Mouse (Mus musculus) lung, embryonic 15.5 days (tissue): Measurements from ENCODE around the gene Ankar. TPM values are rescaled to one million over a fixed set of nuclear protein-coding genes. Genes with fewer than 3 reads are reported as not detected.

Source experiments
- ATAC-seq: fragments of 200-750 bp; cut with Nextera tagmentation; 2 replicates; pipeline ENCODE4 v1.8.0; 2017; ENCODE audit warnings: moderate number of reproducible peaks, borderline replicate concordance; ENCODE audit not compliant: low FRiP score, low TSS enrichment; ENCODE audit errors: extremely low read depth
- H3K27ac ChIP-seq: fragments of 300-500 bp; sonication (generic); 2 replicates; pipeline ENCODE4 v1.5.1; 2015; ENCODE audit warnings: moderate library complexity, mild to moderate bottlenecking, inconsistent platforms
- H3K27me3 ChIP-seq: fragments of 300-500 bp; sonication (generic); 2 replicates; pipeline ENCODE4 v1.6.1; 2015; ENCODE audit warnings: inconsistent platforms
- H3K36me3 ChIP-seq: fragments of 300-500 bp; sonication (generic); 2 replicates; pipeline ENCODE4 v1.6.1; 2015; ENCODE audit warnings: inconsistent platforms
- H3K4me1 ChIP-seq: fragments of 300-500 bp; sonication (generic); 2 replicates; pipeline ENCODE4 v1.6.1; 2015; ENCODE audit warnings: inconsistent platforms
- H3K4me2 ChIP-seq: fragments of 300-500 bp; sonication (generic); 2 replicates; pipeline ENCODE4 v1.6.1; 2015; ENCODE audit warnings: inconsistent platforms, mild to moderate bottlenecking, moderate library complexity
- H3K4me3 ChIP-seq: fragments of 300-500 bp; sonication (generic); 2 replicates; pipeline ENCODE4 v1.5.1; 2015; ENCODE audit warnings: mild to moderate bottlenecking, inconsistent platforms
- H3K9ac ChIP-seq: fragments of 300-500 bp; sonication (generic); 2 replicates; pipeline ENCODE4 v1.6.1; 2015; ENCODE audit warnings: inconsistent platforms
- H3K9me3 ChIP-seq: fragments of 300-500 bp; sonication (generic); 2 replicates; pipeline ENCODE4 v1.6.1; 2016; ENCODE audit warnings: inconsistent platforms
- WGBS: fragments of 180-500 bp; shearing (Covaris S2); methylation state at CpG from one replicate; pipeline ENCODE4 v1.1.7; 2015; 5-methylcytosine and 5-hydroxymethylcytosine counted together
- polyA plus RNA-seq: library from polyadenylated mRNA; unstranded; fragments of >200 nt; fragmentation: Nextera tagmentation; extraction: Ambion mirVana; gene quantifications from 2 replicates; pipeline ENCODE4 v1.2.1, GENCODE M21; 2015

Ankar gene
- polyA plus RNA-seq, 1 experiment from 2014 or later, result not detected

- peaks cover 21% of the 10 kb centered on the region for H3K36me3 ChIP-seq
- WGBS, result 94% methylated on average over 5 of the region's 5 CpGs
Measured at GRCm38 (mm10) chr1:72602803-72603202, 97.6 kb downstream of the Ankar start.

GRCm38 (mm10) chr1:72602186-72602585 is 98.2 kb downstream of the Ankar start:
- peaks cover 29% of the 10 kb centered on the region for H3K4me1 ChIP-seq
- H3K4me2 ChIP-seq, result no peak overlapping the region
- no peaks in the 10 kb centered on the region for H3K27me3 ChIP-seq
- H3K9ac ChIP-seq, result no peak overlapping the region
- 59% methylated on average over 5 of the region's 5 CpGs for WGBS
- H3K36me3 ChIP-seq, result peaks cover 27% of the 10 kb centered on the region
- no peak for ATAC-seq
- no peak overlapping the region for H3K4me3 ChIP-seq
- no peaks in the 10 kb centered on the region for H3K9me3 ChIP-seq
- H3K27ac ChIP-seq, result no peak overlapping the region

More at GRCm38 (mm10) chr1:72602803-72603202, 97.6 kb downstream of the Ankar start:
- Histone ChIP-seq H3K27ac (no peak overlapping the region), H3K4me3 (no peak overlapping the region), H3K4me1 (peaks cover 26% of the 10 kb centered on the region), H3K4me2 (no peak overlapping the region), H3K27me3 (no peaks in the 10 kb centered on the region), H3K9me3 (no peaks in the 10 kb centered on the region), H3K9ac (no peak overlapping the region)
- no peak for ATAC-seq

GRCm38 (mm10) chr1:72601233-72601632 is 99.1 kb downstream of the Ankar start:
- H3K9me3 ChIP-seq, result no peaks in the 10 kb centered on the region
- no peak for ATAC-seq
- no peak overlapping the region for H3K9ac ChIP-seq
- no peak overlapping the region for H3K4me2 ChIP-seq
- no peak overlapping the region for H3K4me3 ChIP-seq
- H3K4me1 ChIP-seq, result peaks cover 29% of the 10 kb centered on the region
- H3K27ac ChIP-seq, result no peak overlapping the region
- WGBS, result 83% methylated on average over 7 of the region's 7 CpGs
- peaks cover 31% of the 10 kb centered on the region for H3K36me3 ChIP-seq
- H3K27me3 ChIP-seq, result no peaks in the 10 kb centered on the region

GRCm38 (mm10) chr1:72600778-72601177 is 99.6 kb downstream of the Ankar start:
- Histone ChIP-seq H3K9me3 (no peaks in the 10 kb centered on the region), H3K36me3 (peaks cover 36% of the 10 kb centered on the region), H3K4me3 (no peak overlapping the region), H3K4me2 (no peak overlapping the region), H3K9ac (no peak overlapping the region), H3K27me3 (no peaks in the 10 kb centered on the region), H3K27ac (no peak overlapping the region), H3K4me1 (peaks cover 29% of the 10 kb centered on the region)
- no peak for ATAC-seq
- WGBS, result 83% methylated on average over 5 of the region's 5 CpGs

GRCm38 (mm10) chr1:72599146-72600101 is 101.0 kb downstream of the Ankar start:
- Histone ChIP-seq H3K4me2 (peak overlapping the region; percentile 28), H3K4me3 (no peak overlapping the region), H3K4me1 (peaks cover 29% of the 10 kb centered on the region), H3K27me3 (no peaks in the 10 kb centered on the region), H3K9me3 (no peaks in the 10 kb centered on the region), H3K27ac (peak overlapping the region; percentile 68), H3K9ac (no peak overlapping the region), H3K36me3 (peaks cover 41% of the 10 kb centered on the region)
- 29% methylated on average over 21 of the region's 21 CpGs for WGBS
- peak; percentile 79 for ATAC-seq

GRCm38 (mm10) chr1:72596231-72596630 is 104.1 kb downstream of the Ankar start:
- H3K9me3 ChIP-seq, result no peaks in the 10 kb centered on the region
- H3K9ac ChIP-seq, result no peak overlapping the region
- H3K27ac ChIP-seq, result no peak overlapping the region
- 76% methylated on average over 5 of the region's 5 CpGs for WGBS
- H3K4me2 ChIP-seq, result no peak overlapping the region
- H3K4me3 ChIP-seq, result no peak overlapping the region
- H3K27me3 ChIP-seq, result no peaks in the 10 kb centered on the region
- H3K36me3 ChIP-seq, result peaks cover 47% of the 10 kb centered on the region
- ATAC-seq, result no peak
- peaks cover 37% of the 10 kb centered on the region for H3K4me1 ChIP-seq

GRCm38 (mm10) chr1:72595686-72596085 is 104.7 kb downstream of the Ankar start:
- Histone ChIP-seq H3K4me1 (peaks cover 37% of the 10 kb centered on the region), H3K4me2 (no peak overlapping the region), H3K27me3 (no peaks in the 10 kb centered on the region), H3K27ac (no peak overlapping the region), H3K4me3 (no peak overlapping the region), H3K36me3 (peaks cover 49% of the 10 kb centered on the region), H3K9ac (no peak overlapping the region), H3K9me3 (no peaks in the 10 kb centered on the region)
- WGBS, result 93% methylated on average over 12 of the region's 12 CpGs
- no peak for ATAC-seq

GRCm38 (mm10) chr1:72593340-72593951 is 106.9 kb downstream of the Ankar start:
- 65% methylated on average over 20 of the region's 20 CpGs for WGBS
- Histone ChIP-seq H3K4me3 (no peak overlapping the region), H3K9ac (no peak overlapping the region), H3K4me1 (peaks cover 17% of the 10 kb centered on the region), H3K27me3 (no peaks in the 10 kb centered on the region), H3K9me3 (no peaks in the 10 kb centered on the region), H3K27ac (peak overlapping the region; percentile 52; the same call in 1 of the 2 replicates), H3K4me2 (no peak overlapping the region), H3K36me3 (peaks cover 57% of the 10 kb centered on the region)
- peak; percentile 48; the same call in 1 of the 2 replicates for ATAC-seq

Other genes starting within 250 kb of the Ankar start
- 0.05 and 0.06 TPM in 2 replicates for gene March4, start 163.6 kb downstream of the Ankar start, polyA plus RNA-seq
- gene Smarcal1, start 117.3 kb downstream of the Ankar start, polyA plus RNA-seq, result 21.8 and 26.7 TPM in 2 replicates
- gene Rpl37a, start 10.7 kb upstream of the Ankar start, polyA plus RNA-seq, result 1,583 and 1,678 TPM in 2 replicates
- gene Igfbp2, start 123.9 kb upstream of the Ankar start, polyA plus RNA-seq, result 344 and 357 TPM in 2 replicates
- 72.0 and 76.7 TPM in 2 replicates for gene Igfbp5, start 174.3 kb upstream of the Ankar start, polyA plus RNA-seq